Mouse (Mus musculus) hindbrain, embryonic 16.5 days (tissue): ENCODE data around the gene Agtpbp1. TPM values are rescaled to one million over a fixed set of nuclear protein-coding genes. Genes with fewer than 3 reads are reported as not detected.
A peak's percentile ranks its signal among the peaks of the same experiment; 100 is the strongest.

Experiments
- ATAC-seq: fragments of 200-750 bp; cut with Nextera tagmentation; 2 replicates; pipeline ENCODE4 v1.8.0; 2017; ENCODE audit warnings: moderate TSS enrichment, moderate library complexity
- H3K27ac ChIP-seq: fragments of 300-500 bp; sonication (generic); 2 replicates; pipeline ENCODE4 v1.5.1; 2014; ENCODE audit warnings: low read depth, mild to moderate bottlenecking, control low read depth, low read length, moderate library complexity
- H3K27me3 ChIP-seq: fragments of 300-500 bp; sonication (generic); replicated peaks from 2 replicates; pipeline ENCODE4 v1.6.1; 2014; ENCODE audit warnings: low read length; ENCODE audit not compliant: control insufficient read depth, insufficient read depth
- H3K36me3 ChIP-seq: fragments of 300-500 bp; sonication (generic); 2 replicates; pipeline ENCODE4 v1.6.1; 2014; ENCODE audit warnings: mild to moderate bottlenecking, low read length, moderate library complexity, mixed read lengths; ENCODE audit not compliant: control insufficient read depth, insufficient read depth
- H3K4me1 ChIP-seq: fragments of 300-500 bp; sonication (generic); 2 replicates; pipeline ENCODE4 v1.6.1; 2014; ENCODE audit warnings: low read depth, low read length; ENCODE audit not compliant: control insufficient read depth, insufficient read depth
- H3K4me2 ChIP-seq: fragments of 300-500 bp; sonication (generic); 2 replicates; pipeline ENCODE4 v1.6.1; 2014; ENCODE audit warnings: mild to moderate bottlenecking, low read length, control low read depth, moderate library complexity
- H3K4me3 ChIP-seq: fragments of 300-500 bp; sonication (generic); 2 replicates; pipeline ENCODE4 v1.5.1; 2014; ENCODE audit warnings: mild to moderate bottlenecking, low read length, control low read depth, moderate library complexity
- H3K9ac ChIP-seq: fragments of 300-500 bp; sonication (generic); 2 replicates; pipeline ENCODE4 v1.6.1; 2014; ENCODE audit warnings: low read depth, mild to moderate bottlenecking, control low read depth, low read length, moderate library complexity
- H3K9me3 ChIP-seq: fragments of 300-500 bp; sonication (generic); 2 replicates; pipeline ENCODE4 v1.6.1; 2014; ENCODE audit warnings: mild to moderate bottlenecking, low read length, moderate library complexity; ENCODE audit not compliant: control insufficient read depth
- WGBS: fragments of 180-500 bp; shearing (Covaris S2); extraction: QIAGEN DNeasy Blood & Tissue Kit; methylation state at CpG from one replicate; pipeline ENCODE4 v1.1.7; 2014; 5-methylcytosine and 5-hydroxymethylcytosine counted together
- polyA plus RNA-seq: library from polyadenylated mRNA; unstranded; fragments of >200 nt; fragmentation: Nextera tagmentation; extraction: Ambion mirVana; gene quantifications from 2 replicates; pipeline ENCODE4 v1.2.1, GENCODE M21; 2015

The Agtpbp1 gene
- polyA plus RNA-seq, 1 experiment from 2014 or later: 69.0 TPM

DNA sequence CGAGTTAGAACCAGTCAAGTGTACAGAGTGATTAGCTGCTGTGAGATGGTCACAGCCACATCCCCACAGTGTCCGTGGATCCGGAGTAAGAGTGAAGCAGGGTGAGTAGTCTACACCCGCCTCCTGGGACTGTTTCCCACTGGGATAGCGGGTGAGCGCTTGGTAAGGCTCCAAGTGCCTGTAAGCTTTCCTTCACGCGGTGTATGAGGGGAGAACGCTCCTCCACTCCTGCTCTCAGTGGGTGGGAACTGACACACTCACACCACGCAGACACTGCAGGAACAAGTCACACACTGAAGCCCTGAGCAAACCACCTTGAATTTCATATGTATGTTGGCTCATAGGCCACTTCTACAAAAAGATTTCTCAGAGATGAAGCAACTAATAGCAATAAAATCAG lies 134.2 kb downstream of the Agtpbp1 start:
- no peak overlapping the region for H3K27ac ChIP-seq
- 0 out of 2 replicates have a peak, but pooled peaks cover 4% of the 10 kb centered on the region for H3K36me3 ChIP-seq
- H3K9me3 ChIP-seq: no peaks in the 10 kb centered on the region
- WGBS: 81% methylated on average over 10 of the region's 10 CpGs
- no peak overlapping the region for H3K9ac ChIP-seq
- no peak overlapping the region for H3K4me3 ChIP-seq
- H3K27me3 ChIP-seq: no peaks in the 10 kb centered on the region
- ATAC-seq: 0 out of 2 replicates have a peak, but pooled peaks have one; percentile 40
- H3K4me2 ChIP-seq: no peak overlapping the region
- peaks cover 3% of the 10 kb centered on the region for H3K4me1 ChIP-seq

DNA sequence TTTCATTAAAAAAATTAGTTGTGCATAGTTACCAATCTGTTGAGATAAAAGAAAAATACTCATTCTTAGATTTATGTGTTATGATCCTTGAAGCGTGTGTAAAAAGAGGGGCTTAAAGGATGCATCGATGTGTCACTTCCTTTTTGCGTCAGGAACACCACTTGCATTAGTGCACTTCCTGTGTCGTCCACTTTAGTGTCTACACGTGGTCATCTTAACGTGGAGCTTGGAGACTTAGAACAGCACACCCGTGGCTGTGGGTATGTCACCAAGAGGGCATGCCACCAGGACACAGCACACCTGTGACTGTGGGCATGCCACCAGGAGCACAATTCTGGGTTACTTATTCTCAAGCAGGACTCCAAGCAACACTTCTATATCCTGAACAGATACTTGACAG lies 137.9 kb downstream of the Agtpbp1 start:
- Histone ChIP-seq H3K4me1 (no peaks in the 10 kb centered on the region), H3K27ac (no peak overlapping the region), H3K4me2 (no peak overlapping the region), H3K9me3 (no peaks in the 10 kb centered on the region), H3K9ac (no peak overlapping the region), H3K36me3 (0 out of 2 replicates have a peak, but pooled peaks cover 4% of the 10 kb centered on the region), H3K27me3 (no peaks in the 10 kb centered on the region), H3K4me3 (no peak overlapping the region)
- no peak for ATAC-seq
- WGBS: 86% methylated on average over 7 of the region's 7 CpGs

DNA sequence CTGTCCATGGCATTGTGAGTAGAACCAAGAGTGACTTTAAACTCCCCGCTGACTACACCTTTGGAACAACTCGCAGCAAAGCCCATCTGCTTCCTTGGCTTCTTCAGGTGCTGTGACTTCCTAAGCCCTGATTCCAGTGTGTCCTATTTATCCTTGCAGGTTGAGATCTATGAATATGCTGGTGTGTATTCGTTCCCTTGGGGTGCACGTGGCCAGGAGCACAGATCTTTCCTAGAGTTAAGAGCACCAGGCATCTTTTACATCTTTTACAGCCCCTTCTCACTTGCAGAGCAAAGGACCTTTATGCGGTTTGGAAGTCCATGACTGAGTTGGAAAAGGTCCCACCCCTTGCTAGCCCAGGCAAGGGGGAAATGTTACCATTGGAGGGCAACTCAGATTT lies 139.8 kb downstream of the Agtpbp1 start:
- ATAC-seq: no peak
- H3K4me2 ChIP-seq: no peak overlapping the region
- H3K27me3 ChIP-seq: no peaks in the 10 kb centered on the region
- H3K9ac ChIP-seq: no peak overlapping the region
- no peaks in the 10 kb centered on the region for H3K4me1 ChIP-seq
- H3K36me3 ChIP-seq: 0 out of 2 replicates have a peak, but pooled peaks cover 2% of the 10 kb centered on the region
- H3K4me3 ChIP-seq: no peak overlapping the region
- 92% methylated on average over 5 of the region's 5 CpGs for WGBS
- H3K27ac ChIP-seq: no peak overlapping the region
- H3K9me3 ChIP-seq: no peaks in the 10 kb centered on the region

DNA sequence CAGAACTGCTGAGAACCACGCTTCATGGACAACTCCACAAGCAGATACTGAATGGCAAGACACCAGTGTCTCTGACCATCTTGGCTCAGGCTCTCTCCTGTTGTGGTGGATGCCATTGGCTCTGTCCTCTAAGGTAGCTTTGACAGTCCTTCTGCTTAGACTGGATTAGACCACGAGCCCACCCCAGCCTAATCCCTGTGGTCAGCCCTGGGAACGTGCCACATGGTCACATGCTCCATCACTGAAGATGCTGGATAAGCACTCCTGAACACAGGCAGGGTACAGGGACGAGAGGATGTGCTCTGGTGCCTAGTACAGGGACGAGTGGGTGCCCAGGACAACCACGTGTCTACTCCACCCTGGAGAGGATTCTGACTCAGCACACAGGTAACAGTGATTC lies 140.7 kb downstream of the Agtpbp1 start:
- 85% methylated on average over 6 of the region's 6 CpGs for WGBS
- Histone ChIP-seq H3K9ac (no peak overlapping the region), H3K9me3 (no peaks in the 10 kb centered on the region), H3K4me2 (no peak overlapping the region), H3K27me3 (no peaks in the 10 kb centered on the region), H3K4me1 (no peaks in the 10 kb centered on the region), H3K4me3 (no peak overlapping the region), H3K27ac (no peak overlapping the region), H3K36me3 (0 out of 2 replicates have a peak, but pooled peaks cover 2% of the 10 kb centered on the region)
- no peak for ATAC-seq

DNA sequence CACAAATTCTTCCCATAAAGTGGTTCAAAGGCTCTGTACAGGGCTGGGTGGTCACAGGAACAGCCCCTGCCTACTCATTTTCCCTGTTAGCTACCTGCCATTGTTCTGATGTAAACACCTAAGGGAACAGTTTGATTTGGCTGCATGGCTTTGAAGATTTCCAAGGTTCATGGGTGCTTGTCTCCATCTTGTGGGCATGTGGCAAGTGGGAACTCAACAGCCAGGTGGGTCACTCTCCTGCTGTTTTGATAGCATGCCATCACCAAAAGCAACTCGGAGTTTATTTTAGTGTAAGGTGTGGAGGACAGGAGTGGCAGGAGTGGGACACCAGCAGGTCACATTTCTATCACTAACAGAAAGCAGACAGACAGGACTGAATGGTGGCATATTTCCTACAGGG lies 145.3 kb downstream of the Agtpbp1 start:
- no peaks in the 10 kb centered on the region for H3K27me3 ChIP-seq
- H3K27ac ChIP-seq: no peak overlapping the region
- no peak for ATAC-seq
- H3K4me2 ChIP-seq: no peak overlapping the region
- H3K9ac ChIP-seq: no peak overlapping the region
- no peaks in the 10 kb centered on the region for H3K36me3 ChIP-seq
- H3K4me1 ChIP-seq: no peaks in the 10 kb centered on the region
- no peaks in the 10 kb centered on the region for H3K9me3 ChIP-seq
- no peak overlapping the region for H3K4me3 ChIP-seq
- 59% methylated on average over 1 of the region's 1 CpGs for WGBS

DNA sequence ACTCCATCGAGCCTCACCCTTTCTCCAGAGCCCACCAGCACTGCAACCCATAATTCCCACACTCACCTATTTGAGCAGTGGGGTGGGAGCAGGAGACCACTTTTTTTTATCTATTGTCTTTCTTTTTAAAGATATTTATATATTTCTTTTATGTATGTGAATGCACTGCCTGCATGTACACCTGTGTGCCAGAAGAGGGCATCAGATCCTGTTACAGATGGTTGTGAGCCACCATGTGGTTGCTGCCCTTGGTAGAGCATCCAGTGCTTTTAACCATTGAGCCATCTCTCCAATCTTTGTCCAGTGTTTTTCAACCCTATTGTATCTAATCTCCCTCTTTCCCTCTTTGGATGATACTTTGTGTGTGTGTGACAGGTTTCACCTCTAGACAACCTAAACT lies 150.5 kb downstream of the Agtpbp1 start:
- Histone ChIP-seq H3K27me3 (no peaks in the 10 kb centered on the region), H3K4me3 (no peak overlapping the region), H3K27ac (no peak overlapping the region), H3K36me3 (no peaks in the 10 kb centered on the region), H3K4me1 (peaks cover 4% of the 10 kb centered on the region; the same call in 1 of the 2 replicates), H3K9me3 (no peaks in the 10 kb centered on the region), H3K4me2 (no peak overlapping the region), H3K9ac (no peak overlapping the region)
- 94% methylated on average over 1 of the region's 1 CpGs for WGBS
- ATAC-seq: no peak

DNA sequence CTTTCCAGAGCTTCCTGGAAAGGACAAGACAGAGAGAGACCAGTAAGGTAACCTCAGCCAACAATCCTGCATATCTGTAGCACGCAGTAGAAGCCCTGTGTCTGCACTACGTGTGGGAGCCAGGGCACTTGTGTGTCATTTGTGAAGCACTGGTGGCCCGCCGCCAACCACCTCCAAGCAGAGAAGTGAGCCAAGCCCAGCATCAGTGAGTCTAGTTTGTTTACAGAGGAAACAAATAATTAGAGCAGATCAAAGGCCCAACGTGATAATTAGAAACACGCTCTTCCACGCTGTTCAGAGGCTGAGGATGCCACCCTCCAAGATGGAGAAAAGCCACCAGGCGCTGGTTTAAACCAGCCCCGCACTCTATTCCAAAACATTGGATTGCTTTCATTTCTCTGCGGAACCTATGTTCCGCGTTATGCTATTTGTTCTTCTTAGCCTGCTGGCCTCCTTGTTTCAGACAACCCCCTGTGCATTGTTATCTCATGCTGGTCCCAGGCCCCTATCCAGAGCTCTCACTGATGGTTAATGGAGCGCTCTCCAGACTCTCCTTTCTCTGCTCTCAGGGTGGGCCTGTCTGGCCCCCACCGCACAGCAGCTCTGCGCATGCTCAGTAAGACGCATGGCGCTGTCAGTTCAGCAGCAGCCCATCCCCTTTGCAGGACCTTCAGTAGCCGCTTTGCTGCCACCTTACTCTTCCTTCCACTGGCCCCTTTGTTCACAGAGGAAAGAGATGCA lies 153.7 kb downstream of the Agtpbp1 start:
- Histone ChIP-seq H3K4me2 (peak overlapping the region; percentile 12), H3K9me3 (no peaks in the 10 kb centered on the region), H3K36me3 (no peaks in the 10 kb centered on the region), H3K9ac (no peak overlapping the region; the same call in 1 of the 2 replicates), H3K4me3 (0 out of 2 replicates have a peak overlapping the region, but pooled peaks have one; percentile 2), H3K27me3 (no peaks in the 10 kb centered on the region), H3K4me1 (peaks cover 4% of the 10 kb centered on the region; the same call in 1 of the 2 replicates), H3K27ac (peak overlapping the region; percentile 48; the same call in 1 of the 2 replicates)
- 44% methylated on average over 18 of the region's 18 CpGs for WGBS
- peak; percentile 87 for ATAC-seq

DNA sequence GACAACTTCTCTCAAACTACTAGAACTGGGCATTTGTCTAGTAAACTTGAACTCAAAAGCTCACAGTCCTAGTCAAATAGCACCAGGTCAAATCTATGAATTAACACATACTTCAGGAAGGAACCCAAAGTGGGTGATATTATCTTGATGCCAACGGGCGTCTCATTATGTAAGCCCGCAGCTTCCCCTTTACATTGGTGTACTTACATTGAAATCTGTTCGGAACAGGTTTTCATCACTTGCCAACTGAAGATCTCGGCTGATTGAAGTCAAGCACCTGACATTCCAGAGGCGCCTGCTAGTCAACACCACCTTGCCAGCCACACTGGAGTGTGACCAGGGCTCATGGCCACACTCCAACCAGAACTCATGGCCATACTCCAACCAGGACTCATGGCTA lies 155.7 kb downstream of the Agtpbp1 start:
- WGBS: 96% methylated on average over 6 of the region's 6 CpGs
- H3K4me1 ChIP-seq: peaks cover 4% of the 10 kb centered on the region; the same call in 1 of the 2 replicates
- H3K4me3 ChIP-seq: no peak overlapping the region
- H3K9ac ChIP-seq: no peak overlapping the region
- H3K9me3 ChIP-seq: no peaks in the 10 kb centered on the region
- no peak overlapping the region for H3K4me2 ChIP-seq
- H3K27ac ChIP-seq: no peak overlapping the region
- H3K36me3 ChIP-seq: no peaks in the 10 kb centered on the region
- ATAC-seq: no peak
- no peaks in the 10 kb centered on the region for H3K27me3 ChIP-seq

DNA sequence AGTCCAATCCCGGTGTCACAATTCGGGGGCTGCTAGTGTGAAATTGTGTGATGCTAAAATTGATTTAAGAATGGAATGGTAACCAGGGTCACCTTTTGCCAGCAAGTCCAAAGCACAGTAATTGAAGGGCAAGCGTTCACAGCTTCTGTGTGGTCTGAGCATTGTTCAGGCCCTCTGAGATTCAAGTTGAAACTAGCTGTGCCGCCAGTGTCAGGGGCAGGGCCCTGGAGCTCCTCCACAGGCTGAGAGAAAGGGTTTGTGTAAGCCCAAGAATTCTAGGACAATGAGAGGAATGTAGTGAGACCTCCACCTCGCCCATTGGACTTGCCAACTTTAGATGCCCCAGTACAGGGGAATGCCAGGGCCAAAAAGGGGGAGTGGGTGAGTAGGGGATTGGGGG lies 161.2 kb downstream of the Agtpbp1 start:
- Histone ChIP-seq H3K4me1 (no peaks in the 10 kb centered on the region), H3K9me3 (no peaks in the 10 kb centered on the region), H3K36me3 (no peaks in the 10 kb centered on the region), H3K9ac (no peak overlapping the region), H3K4me3 (no peak overlapping the region), H3K27ac (no peak overlapping the region), H3K27me3 (no peaks in the 10 kb centered on the region), H3K4me2 (no peak overlapping the region)
- ATAC-seq: no peak
- 53% methylated on average over 5 of the region's 5 CpGs for WGBS
